In the genomic region with DNA sequence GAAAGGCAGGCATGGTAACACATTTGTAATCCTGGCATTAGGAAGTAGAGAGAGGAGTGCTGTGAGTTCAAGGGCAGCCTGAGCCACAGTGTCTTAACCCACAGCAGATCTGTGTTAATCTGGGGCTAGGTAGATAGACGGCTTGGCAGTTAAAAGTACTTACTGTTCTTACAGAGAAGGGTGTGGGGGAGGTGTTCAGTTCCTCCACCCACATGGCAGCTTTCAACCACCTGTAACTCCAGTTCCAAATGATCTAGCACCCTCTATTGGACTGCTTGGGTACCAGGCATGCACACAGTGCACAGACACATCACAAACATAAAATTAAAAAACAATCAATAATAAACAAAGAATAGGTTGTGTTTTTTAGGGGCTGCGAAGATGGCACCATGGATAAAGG, we compare ENCODE assay signal across 16 mouse cellular contexts.
DNase-seq lines count a peak whose midpoint lies in the region; TF ChIP-seq lines count a peak whose summit lies in the region.
"Had no signal": no experiment of that assay in that cellular context is flagged by ENCODE, and none has a peak within 500 bp of the region (broad histone marks: within the 10 kb centered on the region; RNA-seq: fewer than 3 reads in every experiment).

No protein-coding gene starts in this region.

- no peak overlapping the region for H3K27ac ChIP-seq in layer of hippocampus, adult 2 months
- H3K27ac ChIP-seq in hindbrain, embryonic 10.5 days = no peak overlapping the region
- H3K27ac ChIP-seq: forebrain, embryonic 15.5 days; heart, embryonic 15.5 days; lung, embryonic 15.5 days; midbrain, embryonic 15.5 days; neural tube, embryonic 13.5 days had no signal

- no peaks in the 10 kb centered on the region for H3K36me3 ChIP-seq in hindbrain, embryonic 10.5 days
- H3K36me3 ChIP-seq: heart, embryonic 15.5 days; lung, embryonic 15.5 days; midbrain, embryonic 15.5 days; neural tube, embryonic 13.5 days had no signal

- no peaks in the 10 kb centered on the region for H3K9me3 ChIP-seq in hindbrain, embryonic 10.5 days
- H3K9me3 ChIP-seq: forebrain, embryonic 15.5 days; heart, embryonic 15.5 days; lung, embryonic 15.5 days; midbrain, embryonic 15.5 days; neural tube, embryonic 13.5 days had no signal

- H3K4me3 ChIP-seq in layer of hippocampus, adult 2 months = no peak overlapping the region
- H3K4me3 ChIP-seq in hindbrain, embryonic 10.5 days = no peak overlapping the region
- H3K4me3 ChIP-seq: forebrain, embryonic 15.5 days; heart, embryonic 15.5 days; lung, embryonic 15.5 days; midbrain, embryonic 15.5 days; neural tube, embryonic 13.5 days had no signal

- DNase-seq in layer of hippocampus, adult 2 months (ENCODE audit: low spot score in 2 of 2) = no peak
- DNase-seq in layer of hippocampus, adult 9-11 months = no peak
- peak; percentile 67 for DNase-seq in 416B (ENCODE audit: low read depth)
- DNase-seq in CD4-positive helper T cell, adult 2 months (ENCODE audit: low read depth, low spot score) = peak; percentile 13
- DNase-seq in brain, adult 2 months (ENCODE audit: low read depth, low spot score) = peak; percentile 43
- no peak for DNase-seq in spleen, postnatal 4 days (ENCODE audit: low spot score in 2 of 2)
- DNase-seq in hindbrain, embryonic 10.5 days (ENCODE audit: low spot score) = no peak
- DNase-seq: cerebellum, postnatal 14 days; gastrocnemius, postnatal 36 days; left cerebral cortex, postnatal 4 days; retina, postnatal 1 day had no signal

- H3K4me1 ChIP-seq in hindbrain, embryonic 10.5 days (replicated peaks) = no peaks in the 10 kb centered on the region; the same call in 1 of the 2 replicates
- H3K4me1 ChIP-seq: lung, embryonic 15.5 days; midbrain, embryonic 15.5 days had no signal

- 69% methylated on average over 2 of the region's 2 CpGs for whole genome bisulfite sequencing in hindbrain, embryonic 10.5 days

- H3K27me3 ChIP-seq in hindbrain, embryonic 10.5 days (ENCODE audit: insufficient read depth, poor library complexity, severe bottlenecking) = no peaks in the 10 kb centered on the region
- H3K27me3 ChIP-seq: forebrain, embryonic 15.5 days; heart, embryonic 15.5 days; lung, embryonic 15.5 days; midbrain, embryonic 15.5 days; neural tube, embryonic 13.5 days had no signal

- TF ChIP-seq CTCF in layer of hippocampus, adult 2 months (conservative IDR thresholded peaks at IDR 0.05) = peak; percentile 61

Comparison
In these comparisons a context has a peak if more than half of its experiments do, and no peak if none do; other contexts are left out.
1. DNase-seq: peak in 416B (single experiment), CD4-positive helper T cell, adult 2 months (single experiment) and brain, adult 2 months (single experiment); none in layer of hippocampus, adult 2 months (0 of 2), layer of hippocampus, adult 9-11 months (single experiment), spleen, postnatal 4 days (0 of 2) and hindbrain, embryonic 10.5 days (single experiment).